Mouse (Mus musculus) embryonic facial prominence, embryonic 11.5 days (tissue): ENCODE measurements around the gene F11. TPM values are rescaled to one million over a fixed set of nuclear protein-coding genes. Genes with fewer than 3 reads are reported as not detected.

ENCODE experiments used
- ATAC-seq: fragments of 200-750 bp; cut with Nextera tagmentation; replicated peaks from 2 replicates; pipeline ENCODE4 v1.8.0; 2017; ENCODE audit warnings: low read depth; ENCODE audit not compliant: insufficient number of reproducible peaks, low FRiP score, low TSS enrichment
- DNase-seq: peaks from one replicate; pipeline ENCODE4 v3.0.0-alpha.2; 2015; ENCODE audit warnings: low spot score
- H3K27ac ChIP-seq: fragments of 300-500 bp; sonication (generic); replicated peaks from 2 replicates; pipeline ENCODE4 v1.5.1; 2014; ENCODE audit warnings: mild to moderate bottlenecking, low read depth, low read length, control low read depth
- H3K27me3 ChIP-seq: fragments of 300-500 bp; sonication (generic); 2 replicates; pipeline ENCODE4 v1.6.1; 2014; ENCODE audit warnings: mild to moderate bottlenecking, low read length, moderate library complexity, mixed read lengths; ENCODE audit not compliant: control insufficient read depth, insufficient read depth
- H3K36me3 ChIP-seq: fragments of 300-500 bp; sonication (generic); replicated peaks from 2 replicates; pipeline ENCODE4 v1.6.1; 2014; ENCODE audit warnings: low read depth, mild to moderate bottlenecking, low read length, moderate library complexity, mixed read lengths; ENCODE audit not compliant: control insufficient read depth, insufficient read depth
- H3K4me1 ChIP-seq: fragments of 300-500 bp; sonication (generic); 2 replicates; pipeline ENCODE4 v1.6.1; 2014; ENCODE audit warnings: low read length, mixed read lengths; ENCODE audit not compliant: control insufficient read depth, insufficient read depth
- H3K4me2 ChIP-seq: fragments of 300-500 bp; sonication (generic); 2 replicates; pipeline ENCODE4 v1.6.1; 2014; ENCODE audit warnings: low read depth, mild to moderate bottlenecking, control low read depth, low read length, moderate library complexity
- H3K4me3 ChIP-seq: fragments of 300-500 bp; sonication (generic); 2 replicates; pipeline ENCODE4 v1.5.1; 2014; ENCODE audit warnings: low read depth, low read length, control low read depth
- H3K9ac ChIP-seq: fragments of 300-500 bp; sonication (generic); replicated peaks from 2 replicates; pipeline ENCODE4 v1.6.1; 2014; ENCODE audit warnings: mild to moderate bottlenecking, control low read depth, low read length
- H3K9me3 ChIP-seq: fragments of 300-500 bp; sonication (generic); replicated peaks from 2 replicates; pipeline ENCODE4 v1.6.1; 2016; ENCODE audit warnings: mild to moderate bottlenecking, low read length, inconsistent platforms, mixed read lengths; ENCODE audit not compliant: control insufficient read depth
- WGBS: fragments of 180-500 bp; shearing (Covaris S2); extraction: QIAGEN DNeasy Blood & Tissue Kit; methylation state at CpG from one replicate; pipeline ENCODE4 v1.1.7; 2014; 5-methylcytosine and 5-hydroxymethylcytosine counted together
- polyA plus RNA-seq: library from polyadenylated mRNA; unstranded; fragments of >200 nt; fragmentation: Nextera tagmentation; extraction: Ambion mirVana; gene quantifications from 2 replicates; pipeline ENCODE4 v1.2.1, GENCODE M21; 2014

Gene F11
- polyA plus RNA-seq, 1 experiment from 2014 or later: not detected

DNA sequence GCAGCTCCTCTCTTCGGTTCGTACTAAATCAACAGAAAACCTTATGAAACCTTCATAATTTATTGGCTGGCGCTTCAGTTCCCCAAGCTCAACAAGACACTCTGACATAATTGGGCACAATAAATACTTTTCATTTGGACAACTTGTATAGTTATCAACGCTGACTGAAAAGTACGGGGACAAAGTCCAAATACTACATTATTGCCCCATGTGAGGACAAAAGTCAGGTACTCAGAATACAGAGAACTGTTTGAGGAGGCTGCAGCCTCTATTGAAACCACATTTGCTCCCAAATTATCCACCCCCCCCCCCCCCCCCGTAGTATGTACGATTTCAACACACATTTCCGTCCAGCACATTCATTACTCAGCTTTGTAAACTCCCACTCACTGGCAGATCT is 22.5 kb downstream of the F11 start:
- H3K27ac ChIP-seq: no peak overlapping the region
- H3K36me3 ChIP-seq: no peaks in the 10 kb centered on the region
- 86% methylated on average over 8 of the region's 8 CpGs for WGBS
- H3K4me3 ChIP-seq: no peak overlapping the region
- H3K9ac ChIP-seq: no peak overlapping the region
- no peak overlapping the region for H3K4me2 ChIP-seq
- H3K4me1 ChIP-seq: no peaks in the 10 kb centered on the region
- H3K9me3 ChIP-seq: no peaks in the 10 kb centered on the region
- no peaks in the 10 kb centered on the region for H3K27me3 ChIP-seq
- no peak for DNase-seq
- ATAC-seq: no peak

DNA sequence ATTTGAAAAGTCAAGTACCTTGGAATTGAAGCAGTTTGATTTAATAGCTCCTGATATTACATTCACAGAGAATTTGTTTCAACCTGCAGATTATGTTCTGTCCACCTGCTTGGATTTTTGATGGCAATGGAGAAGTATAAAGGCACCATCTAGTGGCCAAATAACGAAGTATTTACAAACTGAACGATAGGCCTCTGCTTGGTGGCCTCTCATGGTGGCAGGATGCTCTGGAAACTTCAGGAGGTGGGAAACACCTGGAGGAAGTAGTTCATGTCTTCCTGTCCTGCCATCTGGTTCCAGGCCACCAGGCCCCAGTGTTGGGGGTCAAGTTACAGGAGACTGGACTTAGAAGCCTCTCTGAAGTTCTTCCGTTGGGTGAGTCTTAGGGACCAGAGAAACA is 23.5 kb downstream of the F11 start:
- H3K27ac ChIP-seq: no peak overlapping the region
- no peak overlapping the region for H3K4me2 ChIP-seq
- 18% methylated on average over 3 of the region's 3 CpGs for WGBS
- no peaks in the 10 kb centered on the region for H3K36me3 ChIP-seq
- H3K4me3 ChIP-seq: no peak overlapping the region
- H3K27me3 ChIP-seq: no peaks in the 10 kb centered on the region
- H3K4me1 ChIP-seq: no peaks in the 10 kb centered on the region
- DNase-seq (peak; percentile 65), ATAC-seq (no peak)
- H3K9ac ChIP-seq: no peak overlapping the region
- no peaks in the 10 kb centered on the region for H3K9me3 ChIP-seq

DNA sequence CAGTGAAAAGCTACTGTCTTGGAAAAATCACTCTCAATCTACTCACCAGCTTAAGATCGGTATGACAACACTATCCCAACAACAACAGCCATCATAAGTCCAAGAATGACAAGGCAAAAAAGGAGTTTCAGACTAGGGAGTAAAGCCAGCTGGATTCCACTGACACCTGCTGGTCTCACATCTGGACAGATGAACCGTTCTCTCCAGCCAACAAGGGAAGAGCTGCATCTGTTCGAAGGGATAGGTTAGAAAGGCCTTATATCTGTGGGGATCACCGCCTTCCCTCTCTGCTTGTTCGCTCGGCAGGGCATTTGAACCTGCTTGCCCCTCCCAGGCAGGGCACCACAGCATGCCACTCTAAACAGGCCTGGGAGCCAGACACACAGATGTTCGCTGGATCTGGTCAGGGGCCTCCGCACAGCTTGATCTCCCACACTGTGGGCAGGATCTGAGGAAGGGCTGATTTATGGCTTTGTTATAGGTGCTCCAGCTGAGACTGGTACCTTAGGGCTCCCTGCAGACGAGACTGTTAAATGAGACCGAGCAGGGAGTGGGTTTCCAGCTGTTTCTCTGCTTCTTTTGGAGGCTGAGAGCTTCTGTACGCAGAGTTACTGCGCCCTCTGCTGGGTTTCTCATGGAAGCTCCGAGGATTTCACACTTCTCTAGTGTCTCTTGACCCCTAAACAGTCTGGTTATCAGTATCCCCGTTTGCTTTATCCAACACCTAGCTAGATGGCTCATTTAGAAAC is 25.5 kb downstream of the F11 start:
- Histone ChIP-seq H3K36me3 (no peaks in the 10 kb centered on the region), H3K9me3 (no peaks in the 10 kb centered on the region), H3K4me2 (no peak overlapping the region), H3K9ac (no peak overlapping the region), H3K27me3 (no peaks in the 10 kb centered on the region), H3K27ac (no peak overlapping the region), H3K4me3 (no peak overlapping the region), H3K4me1 (no peaks in the 10 kb centered on the region)
- peak; percentile 81; the same call in 1 of the 2 replicates for ATAC-seq
- 30% methylated on average over 14 of the region's 14 CpGs for WGBS
- peak; percentile 86 for DNase-seq

DNA sequence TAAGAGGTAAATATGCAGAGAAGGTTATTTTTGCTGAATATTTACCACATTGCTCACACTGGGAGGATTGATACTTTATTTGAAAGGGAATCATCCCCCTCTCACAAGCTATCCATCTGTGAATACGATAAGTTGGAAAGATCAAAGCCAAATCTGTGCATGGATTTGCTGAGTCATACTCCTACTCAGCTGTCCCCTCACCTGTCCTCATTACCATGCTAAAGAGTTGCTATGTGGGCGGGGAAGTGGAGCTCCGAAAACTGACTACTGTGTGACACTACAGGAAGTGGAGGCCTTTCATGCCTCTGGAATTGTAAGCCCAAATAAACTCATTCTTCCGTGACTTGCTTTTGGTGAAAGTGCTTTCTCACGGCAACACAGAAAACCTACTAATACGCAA is 26.6 kb downstream of the F11 start:
- WGBS: 84% methylated on average over 6 of the region's 6 CpGs
- Histone ChIP-seq H3K9ac (no peak overlapping the region), H3K9me3 (no peaks in the 10 kb centered on the region)

DNA sequence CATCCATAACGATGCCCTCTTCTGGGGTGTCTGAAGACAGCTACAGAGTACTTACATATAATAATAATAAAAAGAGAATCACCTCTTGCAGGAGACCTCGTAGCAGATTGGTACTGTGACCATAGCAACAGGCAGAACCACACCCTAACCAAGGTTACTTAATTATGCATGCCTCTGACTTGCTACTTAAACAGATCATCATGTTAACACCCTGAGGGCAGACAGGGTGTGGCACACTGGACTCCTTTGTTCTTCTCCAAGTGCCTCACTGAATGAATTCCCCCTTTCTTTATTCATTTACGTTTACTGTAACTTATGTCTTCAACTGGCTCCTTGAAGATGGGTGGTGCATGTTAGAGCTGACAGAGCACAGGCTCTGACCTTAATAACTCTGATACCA is 28.6 kb downstream of the F11 start:
- DNase-seq (no peak), ATAC-seq (no peak)
- Histone ChIP-seq H3K4me1 (no peaks in the 10 kb centered on the region), H3K4me2 (no peak overlapping the region), H3K4me3 (no peak overlapping the region), H3K36me3 (no peaks in the 10 kb centered on the region), H3K27me3 (no peaks in the 10 kb centered on the region), H3K9ac (no peak overlapping the region), H3K27ac (no peak overlapping the region), H3K9me3 (no peaks in the 10 kb centered on the region)
- WGBS: 66% methylated on average over 3 of the region's 3 CpGs

More for the DNA sequence above, 26.6 kb downstream of the F11 start:
- Histone ChIP-seq H3K4me1 (no peaks in the 10 kb centered on the region), H3K36me3 (no peaks in the 10 kb centered on the region), H3K4me2 (no peak overlapping the region), H3K4me3 (no peak overlapping the region), H3K27ac (no peak overlapping the region), H3K27me3 (no peaks in the 10 kb centered on the region)
- no peak for DNase-seq
- ATAC-seq: no peak

DNA sequence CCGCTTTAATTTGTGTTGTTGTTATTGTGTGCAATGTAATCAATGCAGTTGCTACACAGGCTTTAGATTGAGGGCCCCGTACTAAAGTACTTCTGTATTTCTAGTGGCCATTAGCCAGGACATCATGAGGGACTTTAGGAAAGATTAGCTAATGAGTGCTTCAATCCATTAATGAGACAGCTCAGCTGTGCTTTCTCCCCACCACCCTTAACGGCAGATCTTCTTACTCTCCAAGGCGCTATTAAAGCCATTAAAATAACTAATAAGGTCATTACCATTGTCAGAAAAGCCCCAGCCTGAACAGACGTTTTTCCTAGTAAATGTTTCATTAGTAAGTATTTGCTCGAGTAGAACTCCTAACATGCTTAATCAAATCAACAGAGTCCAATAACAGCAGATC is 59.4 kb downstream of the F11 start:
- ATAC-seq (no peak), DNase-seq (no peak)
- Histone ChIP-seq H3K9me3 (no peaks in the 10 kb centered on the region), H3K27ac (no peak overlapping the region), H3K4me3 (no peak overlapping the region), H3K27me3 (no peaks in the 10 kb centered on the region), H3K4me2 (no peak overlapping the region), H3K9ac (no peak overlapping the region), H3K4me1 (no peaks in the 10 kb centered on the region), H3K36me3 (no peaks in the 10 kb centered on the region)
- 67% methylated on average over 6 of the region's 6 CpGs for WGBS

DNA sequence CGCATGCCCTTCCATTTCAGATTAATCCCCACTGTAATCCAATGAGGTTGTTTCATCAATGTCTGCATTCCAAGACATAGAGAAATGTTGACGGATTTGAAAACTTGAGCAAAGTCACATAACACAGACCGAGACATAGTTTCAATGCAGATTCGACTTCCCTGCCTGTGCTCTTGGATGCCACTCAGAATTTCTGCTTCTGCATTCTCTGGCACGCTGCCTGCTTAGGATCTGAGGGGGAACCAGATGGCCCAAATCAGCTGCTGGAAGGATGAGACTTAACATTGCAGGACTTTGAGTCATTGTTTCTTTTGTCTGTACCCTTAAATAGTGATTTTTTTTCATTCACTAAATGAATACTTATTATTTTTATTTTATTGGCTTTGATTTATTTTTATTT is 60.2 kb downstream of the F11 start:
- Histone ChIP-seq H3K9me3 (no peaks in the 10 kb centered on the region), H3K4me2 (no peak overlapping the region), H3K27me3 (no peaks in the 10 kb centered on the region), H3K36me3 (no peaks in the 10 kb centered on the region), H3K27ac (no peak overlapping the region), H3K9ac (no peak overlapping the region), H3K4me3 (no peak overlapping the region), H3K4me1 (no peaks in the 10 kb centered on the region)
- ATAC-seq (no peak), DNase-seq (no peak)
- 84% methylated on average over 5 of the region's 5 CpGs for WGBS

DNA sequence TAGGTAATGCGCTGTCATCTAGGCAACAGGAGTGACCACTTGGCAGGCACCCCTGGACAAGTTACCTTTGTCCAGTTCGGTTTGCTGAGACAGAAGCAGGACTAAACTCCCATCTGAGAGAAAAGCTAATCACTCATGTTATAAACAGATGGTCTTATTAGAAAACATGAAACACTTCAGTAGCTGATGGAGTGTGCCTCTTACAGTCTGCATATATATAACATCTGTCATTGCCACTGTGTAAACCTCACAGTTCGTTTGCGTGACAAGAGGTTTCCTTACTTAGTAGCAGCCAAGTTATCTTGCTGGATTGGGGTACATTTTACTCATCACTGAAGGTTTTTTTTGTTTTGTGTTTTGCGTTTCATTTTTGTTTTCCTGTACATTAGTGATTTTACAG is 64.5 kb downstream of the F11 start:
- Histone ChIP-seq H3K4me1 (no peaks in the 10 kb centered on the region), H3K4me2 (no peak overlapping the region), H3K9ac (no peak overlapping the region), H3K36me3 (no peaks in the 10 kb centered on the region), H3K4me3 (no peak overlapping the region), H3K9me3 (no peaks in the 10 kb centered on the region), H3K27me3 (no peaks in the 10 kb centered on the region), H3K27ac (no peak overlapping the region)
- WGBS: 93% methylated on average over 5 of the region's 5 CpGs
- ATAC-seq: no peak
- DNase-seq: no peak
